In genomic region chr19:32969213-32969776, GRCm38 (mm10) we compare ENCODE assay signal across 9 mouse cellular contexts.
"Had no signal": no experiment of that assay in that cellular context is flagged by ENCODE, and none has a peak within 500 bp of the region (broad histone marks: within the 10 kb centered on the region; RNA-seq: fewer than 3 reads in every experiment).

No protein-coding gene starts in this region.

- DNase-seq: kidney, adult 9 months; left cerebral cortex, postnatal 4 days; lung, adult 18-20 months; thymus, postnatal 25 days had no signal

- H3K9ac ChIP-seq: limb, embryonic 13.5 days; liver, embryonic 14.5 days; midbrain, embryonic 15.5 days had no signal

- ATAC-seq: midbrain, embryonic 15.5 days had no signal

- H3K4me3 ChIP-seq: limb, embryonic 13.5 days; midbrain, embryonic 15.5 days had no signal

- H3K36me3 ChIP-seq: limb, embryonic 13.5 days; midbrain, embryonic 15.5 days had no signal

- H3K4me2 ChIP-seq: limb, embryonic 13.5 days; midbrain, embryonic 15.5 days had no signal

- H3K9me3 ChIP-seq: limb, embryonic 13.5 days; midbrain, embryonic 15.5 days had no signal

- H3K4me1 ChIP-seq: limb, embryonic 13.5 days; midbrain, embryonic 15.5 days had no signal

- H3K27ac ChIP-seq: kidney, postnatal 0 days; limb, embryonic 13.5 days; liver, embryonic 14.5 days; midbrain, embryonic 15.5 days; stomach, postnatal 0 days had no signal

- H3K27me3 ChIP-seq: midbrain, embryonic 15.5 days had no signal
